Mouse (Mus musculus) CH12.LX (cell line): ENCODE measurements around the gene Triml2.

Experiments
- CTCF ChIP-seq, 2 experiments: IDR thresholded peaks in 1 of 2; conservative IDR thresholded peaks in 1 of 2; 2 replicates each; pipeline ENCODE4 v1.5.1; 2011 to 2012; ENCODE audit warnings: low read depth in 2 of 2, low read length in 2 of 2, improper control_type of control experiment in 1 of 2, inconsistent platforms in 1 of 2, mild to moderate bottlenecking in 1 of 2, moderate library complexity in 1 of 2
- TBP ChIP-seq: conservative IDR thresholded peaks from 2 replicates; pipeline ENCODE4 v1.6.1; 2011; ENCODE audit warnings: low read depth, low read length, improper control_type of control experiment

GRCm38 (mm10) chr8:43149307-43149706 lies 31.0 kb upstream of the Triml2 start:
- TF ChIP-seq TBP: no peak
- no peak for TF ChIP-seq CTCF (conservative IDR thresholded peaks at IDR 0.05 in 1 of 2, IDR thresholded peaks at IDR 0.05 in 1 of 2; ENCODE audit: low read depth in 2 of 2, low read length in 2 of 2)
